Mouse (Mus musculus) frontal cortex, postnatal 10 days (tissue): ENCODE data around the gene Tpbpa.
"Not testable (repeated sequence)": the region's sequence is repeated elsewhere in the genome, so short reads cannot be mapped to it uniquely, and the experiment has no call there.

ENCODE experiments used
- DNase-seq, 2 experiments: peaks; one replicate each; pipeline ENCODE4 v3.0.0; 2022; ENCODE audit warnings: low spot score in 2 of 2, mixed read lengths in 1 of 2

Tpbpa gene

DNA sequence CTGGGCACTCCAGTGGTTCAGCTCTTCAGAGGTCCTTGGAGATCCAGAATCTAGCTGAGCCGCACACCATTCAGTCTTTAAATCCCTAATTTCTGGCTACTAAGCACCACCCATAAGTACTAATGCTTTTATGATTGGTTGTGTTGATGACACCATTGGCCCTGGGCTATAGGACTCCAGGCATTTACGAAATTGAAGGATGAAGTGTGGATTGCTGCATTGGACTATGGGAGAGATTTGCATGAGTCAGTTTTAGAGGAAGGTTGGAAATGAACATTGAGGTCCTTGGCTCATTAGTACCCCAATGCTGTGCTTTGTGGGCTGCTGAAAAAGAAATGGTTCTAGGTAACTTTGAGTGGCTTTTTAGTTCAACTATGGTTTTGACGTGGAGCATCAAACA, at the start of gene Tpbpa:
Gene Tpbpa, minus strand, starts transcription at position 101 of the 400 bp plus-strand sequence.
- not testable (repeated sequence) for DNase-seq

DNA sequence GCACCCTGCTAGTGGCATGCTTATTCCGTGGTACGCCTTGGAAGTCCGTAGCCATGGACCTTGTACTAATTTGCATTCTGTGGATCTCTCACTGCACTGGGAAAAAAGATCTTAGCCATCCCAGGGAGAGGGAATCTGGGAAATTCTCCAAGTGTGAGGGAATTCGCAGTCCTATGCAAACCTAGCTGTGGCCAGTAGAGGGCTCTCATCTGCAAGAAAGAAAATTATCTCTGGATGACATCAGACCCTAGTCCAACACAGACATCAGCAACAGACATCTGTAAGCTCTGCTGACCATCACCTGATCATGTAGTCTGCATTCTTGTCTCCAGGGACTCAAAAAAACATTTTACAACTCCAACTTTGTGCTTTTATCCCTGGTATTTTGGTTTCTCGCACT, 45.1 kb upstream of the Tpbpa start:
- not testable (repeated sequence) for DNase-seq

DNA sequence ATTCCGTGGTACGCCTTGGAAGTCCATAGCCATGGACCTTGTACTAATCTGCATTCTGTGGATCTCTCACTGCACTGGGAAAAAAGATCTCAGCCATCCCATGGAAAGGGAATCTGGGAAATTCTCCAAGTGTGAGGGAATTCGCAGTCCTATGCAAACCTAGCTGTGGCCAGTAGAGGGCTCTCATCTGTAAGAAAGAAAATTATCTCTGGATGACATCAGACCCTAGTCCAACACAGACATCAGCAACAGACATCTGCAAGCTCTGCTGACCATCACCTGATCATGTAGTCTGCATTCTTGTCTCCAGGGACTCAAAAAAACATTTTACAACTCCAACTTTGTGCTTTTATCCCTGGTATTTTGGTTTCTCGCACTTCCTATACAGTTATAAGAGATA, 30.5 kb upstream of the Tpbpa start:
- not testable (repeated sequence) for DNase-seq

DNA sequence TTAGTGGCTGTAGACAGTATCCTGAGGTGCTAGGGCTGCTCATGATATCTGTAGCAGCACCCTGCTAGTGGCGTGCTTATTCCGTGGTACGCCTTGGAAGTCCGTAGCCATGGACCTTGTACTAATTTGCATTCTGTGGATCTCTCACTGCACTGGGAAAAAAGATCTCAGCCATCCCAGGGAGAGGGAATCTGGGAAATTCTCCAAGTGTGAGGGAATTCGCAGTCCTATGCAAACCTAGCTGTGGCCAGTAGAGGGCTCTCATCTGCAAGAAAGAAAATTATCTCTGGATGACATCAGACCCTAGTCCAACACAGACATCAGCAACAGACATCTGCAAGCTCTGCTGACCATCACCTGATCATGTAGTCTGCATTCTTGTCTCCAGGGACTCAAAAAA, 22.2 kb upstream of the Tpbpa start:
- not testable (repeated sequence) for DNase-seq

DNA sequence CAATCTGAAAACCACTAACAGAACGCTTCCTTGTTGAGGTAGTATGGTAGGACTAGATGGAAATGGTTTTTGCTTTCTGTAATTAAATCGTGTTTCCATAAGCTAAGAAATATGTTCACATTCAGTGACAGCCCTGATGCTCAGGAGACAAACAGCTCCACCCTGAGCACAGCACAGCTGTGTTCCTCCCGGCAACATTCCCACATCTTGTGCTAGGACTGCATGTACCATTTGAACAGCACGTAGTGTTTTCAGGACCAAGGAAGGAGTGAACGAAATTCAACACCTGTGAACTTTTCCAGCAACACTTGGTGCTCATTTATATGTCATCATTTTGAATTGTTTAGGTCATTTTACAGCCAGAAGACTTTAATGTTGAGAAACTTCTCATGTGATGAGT, 19.9 kb upstream of the Tpbpa start:
- no peak for DNase-seq

DNA sequence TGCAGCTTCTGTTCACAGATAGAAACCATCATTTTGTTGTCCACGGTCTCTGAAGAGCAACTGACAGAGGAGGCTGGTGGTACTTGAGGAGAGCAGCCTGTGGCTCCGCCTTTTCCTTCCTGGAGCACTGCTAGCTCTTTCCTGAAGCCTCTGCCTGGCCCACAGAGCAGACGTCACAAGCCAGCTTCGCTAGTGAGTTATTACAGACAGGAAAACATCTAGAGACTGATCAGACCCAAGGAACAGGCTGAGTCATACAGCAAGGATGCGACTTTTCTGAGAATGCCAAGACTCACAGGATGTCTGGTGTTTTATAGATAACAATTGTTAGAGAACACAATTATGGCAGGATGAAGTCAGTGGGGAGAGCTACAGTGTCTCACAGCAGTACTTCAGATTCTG, 5.3 kb downstream of the Tpbpa start, which contains the start of the genes Gm49391 and Ctla2a:
Gene Gm49391, minus strand, starts transcription at position 72 of the 402 bp plus-strand sequence.
Gene Ctla2a, minus strand, starts transcription at position 126 of the 402 bp plus-strand sequence.
- peak in 1 of 2 experiments; percentile 3 for DNase-seq

DNA sequence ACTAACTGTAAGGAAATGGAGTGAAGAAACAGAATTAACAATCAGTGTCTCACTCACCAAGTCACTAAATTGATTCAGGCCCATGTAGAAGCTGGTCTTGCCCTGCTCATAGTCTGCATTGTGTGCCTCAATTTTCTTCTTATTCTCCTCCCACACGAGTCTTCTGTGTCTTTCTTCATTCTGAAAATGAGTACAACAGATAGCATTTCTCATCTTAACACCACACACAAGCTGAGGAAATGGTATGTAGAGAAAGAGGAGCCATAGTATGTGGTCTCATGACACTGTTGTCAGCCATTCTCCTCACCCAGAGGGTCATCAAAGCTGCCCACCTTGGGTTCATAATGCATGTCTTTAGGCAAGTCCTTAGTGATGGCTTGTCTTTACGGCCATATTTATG, 6.3 kb downstream of the Tpbpa start, which contains the start of gene Gm49393:
Gene Gm49393, minus strand, starts transcription at position 101 of the 400 bp plus-strand sequence.
- DNase-seq: not testable (repeated sequence)

DNA sequence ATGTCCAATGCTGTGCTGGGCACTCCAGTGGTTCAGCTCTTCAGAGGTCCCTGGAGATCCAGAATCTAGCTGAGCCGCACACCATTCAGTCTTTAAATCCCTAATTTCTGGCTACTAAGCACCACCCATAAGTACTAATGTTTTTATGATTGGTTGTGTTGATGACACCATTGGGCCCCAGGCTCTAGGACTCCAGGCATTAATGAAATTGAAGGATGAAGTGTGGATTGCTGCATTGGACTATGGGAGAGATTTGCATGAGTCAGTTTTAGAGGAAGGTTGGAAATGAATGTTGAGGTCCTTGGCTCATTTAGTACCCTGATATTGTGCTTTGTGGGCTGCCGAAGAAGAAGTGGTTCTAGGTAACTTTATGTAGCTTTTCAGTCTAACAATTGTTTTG, 37.0 kb downstream of the Tpbpa start, which contains the start of gene Tpbpb:
Gene Tpbpb, minus strand, starts transcription at position 101 of the 400 bp plus-strand sequence.
- DNase-seq: not testable (repeated sequence)

DNA sequence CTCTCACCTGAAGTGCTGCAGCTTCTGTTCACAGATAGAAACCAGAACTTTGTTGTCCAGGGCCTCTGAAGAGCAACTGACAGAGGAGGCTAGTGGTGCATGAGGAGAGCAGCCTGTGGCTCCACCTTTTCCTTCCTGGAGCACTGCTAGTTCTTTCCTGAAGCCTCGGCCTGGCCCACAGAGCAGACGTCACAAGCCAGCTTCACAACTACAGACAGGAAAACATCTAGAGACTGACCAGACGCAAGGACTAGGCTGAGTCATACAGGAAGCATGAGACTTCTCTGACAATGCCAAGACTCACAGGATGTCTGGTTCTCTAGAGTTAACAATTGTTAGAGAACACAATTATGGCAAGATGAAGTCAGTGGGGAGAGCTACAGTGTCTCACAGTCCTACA, 44.5 kb downstream of the Tpbpa start, which contains the start of gene Ctla2b:
Gene Ctla2b, minus strand, starts transcription at position 120 of the 400 bp plus-strand sequence.
- DNase-seq: peak; percentile 4 to 14

DNA sequence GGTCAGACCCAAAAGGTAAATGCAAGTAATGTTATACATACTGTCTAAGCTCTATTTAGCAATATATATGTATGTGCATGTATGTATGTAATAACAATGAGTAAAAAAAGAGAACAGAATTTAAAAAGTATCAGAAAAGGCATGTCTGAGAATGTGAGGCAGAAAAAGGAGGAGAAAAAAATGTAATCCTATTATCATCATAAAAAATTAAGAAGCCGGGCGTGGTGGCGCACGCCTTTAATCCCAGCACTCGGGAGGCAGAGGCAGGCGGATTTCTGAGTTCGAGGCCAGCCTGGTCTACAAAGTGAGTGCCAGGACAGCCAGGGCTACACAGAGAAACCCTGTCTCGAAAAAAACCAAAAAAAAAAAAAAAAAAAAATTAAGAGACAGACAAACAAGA, 45.0 kb downstream of the Tpbpa start, which contains the start of gene Gm49392:
Gene Gm49392, minus strand, starts transcription at position 101 of the 400 bp plus-strand sequence.
- DNase-seq: not testable (repeated sequence)

DNA sequence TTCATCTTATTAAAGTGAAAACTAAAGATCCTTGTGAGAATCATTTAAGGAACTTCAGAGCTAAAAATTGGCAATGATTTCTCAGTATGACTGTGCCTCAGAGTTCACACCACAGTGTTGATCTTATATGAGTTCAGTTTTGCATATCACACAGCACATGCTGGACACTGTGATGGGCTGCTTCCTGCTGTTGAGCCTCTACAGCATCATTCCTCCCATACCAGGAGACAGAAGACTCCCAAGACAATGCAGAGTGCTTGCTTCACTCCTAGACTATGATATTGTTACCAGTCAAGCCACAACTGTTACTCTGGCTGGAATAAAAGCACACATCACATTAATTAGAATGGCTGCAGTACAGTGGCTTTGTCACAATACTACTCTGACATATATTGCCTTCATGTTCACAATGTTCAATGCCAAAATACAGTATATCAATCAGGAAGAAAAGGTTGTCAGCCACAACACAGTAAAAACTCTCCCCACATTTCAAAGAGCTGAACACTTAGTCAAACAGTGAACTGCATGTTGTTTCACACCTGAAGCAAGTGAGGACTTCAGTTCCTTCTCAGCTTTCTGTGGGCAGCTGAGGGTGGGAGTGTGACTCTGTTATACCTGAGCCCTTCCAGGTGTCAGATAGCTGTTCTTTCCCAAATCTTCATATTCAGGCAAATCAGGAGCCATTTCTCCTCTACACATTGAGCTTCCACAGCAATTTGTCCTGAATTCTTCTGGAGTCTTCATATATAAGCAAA, 46.2 kb downstream of the Tpbpa start:
- no peak for DNase-seq

DNA sequence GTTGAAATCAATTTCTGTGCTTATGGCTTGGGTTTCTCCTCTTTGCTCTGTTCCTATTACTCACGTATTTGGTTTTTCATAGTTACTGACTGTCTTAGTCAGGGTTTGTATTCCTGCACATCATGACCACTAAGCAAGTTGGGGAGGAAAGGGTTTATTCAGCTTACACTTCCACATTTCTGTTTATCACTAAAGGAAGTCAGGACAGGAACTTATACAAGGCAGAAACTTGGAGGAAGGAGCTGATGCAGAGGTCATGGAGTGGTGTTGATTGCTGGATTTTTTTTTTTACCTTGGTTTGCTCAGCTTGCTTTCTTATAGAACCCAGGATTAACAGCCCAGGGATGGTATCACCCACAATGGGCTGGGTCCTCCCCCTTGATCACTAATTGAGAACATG, 49.5 kb downstream of the Tpbpa start:
- DNase-seq: no peak
